Mouse (Mus musculus) MEL (cell line): ENCODE measurements around the gene Osgepl1. TPM values are rescaled to one million over a fixed set of nuclear protein-coding genes. Genes with fewer than 3 reads are reported as not detected.
"Not testable (repeated sequence)": the region's sequence is repeated elsewhere in the genome, so short reads cannot be mapped to it uniquely, and the experiment has no call there.

Experiments used
- DNase-seq: peaks from one replicate; pipeline ENCODE4 v3.0.0; 2011; ENCODE audit warnings: low read depth, low spot score
- H3K27ac ChIP-seq: 2 replicates; pipeline ENCODE4 v1.5.1; 2012; ENCODE audit warnings: low read depth, mild to moderate bottlenecking, control low read depth, low read length, moderate library complexity; ENCODE audit not compliant: control insufficient read depth
- H3K27me3 ChIP-seq, 2 experiments: fragments of 150-350 bp in 1 of 2; sonication (generic) in 1 of 2; 2 replicates each; pipeline ENCODE4 v1.6.1; 2012; ENCODE audit warnings: low read length in 2 of 2, mild to moderate bottlenecking in 2 of 2, improper control_type of control experiment in 1 of 2, moderate library complexity in 1 of 2; ENCODE audit not compliant: insufficient read depth in 2 of 2, control insufficient read depth in 1 of 2
- H3K36me3 ChIP-seq, 2 experiments: 2 replicates each; pipeline ENCODE4 v1.6.1; 2012 to 2014; ENCODE audit warnings: low read length in 2 of 2, improper control_type of control experiment in 1 of 2, inconsistent platforms in 1 of 2, mild to moderate bottlenecking in 1 of 2; ENCODE audit not compliant: insufficient read depth in 2 of 2, control insufficient read depth in 1 of 2
- H3K4me1 ChIP-seq, 2 experiments: fragments of 150-350 bp in 1 of 2; sonication (generic) in 1 of 2; 2 replicates each; pipeline ENCODE4 v1.6.1; 2012; ENCODE audit warnings: low read length in 2 of 2, improper control_type of control experiment in 1 of 2, mild to moderate bottlenecking in 1 of 2; ENCODE audit not compliant: insufficient read depth in 2 of 2, control insufficient read depth in 1 of 2
- H3K4me3 ChIP-seq, 2 experiments: fragments of 150-350 bp in 1 of 2; sonication (generic) in 1 of 2; 2 replicates each; pipeline ENCODE4 v1.5.1; 2012; ENCODE audit warnings: low read depth in 2 of 2, low read length in 2 of 2, mild to moderate bottlenecking in 2 of 2, moderate library complexity in 2 of 2, control low read depth in 1 of 2, improper control_type of control experiment in 1 of 2; ENCODE audit not compliant: control insufficient read depth in 1 of 2, insufficient read depth in 1 of 2
- H3K79me2 ChIP-seq: 2 replicates; pipeline ENCODE4 v1.6.1; 2012; ENCODE audit warnings: mild to moderate bottlenecking, low read length, moderate library complexity; ENCODE audit not compliant: control insufficient read depth, poor library complexity, insufficient read depth
- H3K9ac ChIP-seq: 2 replicates; pipeline ENCODE4 v1.6.1; 2012; ENCODE audit warnings: low read depth, mild to moderate bottlenecking, control low read depth, low read length, moderate library complexity; ENCODE audit not compliant: control insufficient read depth, poor library complexity, severe bottlenecking
- H3K9me3 ChIP-seq: fragments of 150-350 bp; sonication (generic); replicated peaks from 2 replicates; pipeline ENCODE4 v1.6.1; 2012; ENCODE audit warnings: mild to moderate bottlenecking, low read length, improper control_type of control experiment, moderate library complexity; ENCODE audit not compliant: insufficient read depth
- CHD1 ChIP-seq: IDR thresholded peaks from 2 replicates; pipeline ENCODE4 v1.6.1; 2012; ENCODE audit warnings: low read depth, mild to moderate bottlenecking, inconsistent platforms, low read length, improper control_type of control experiment
- E2F4 ChIP-seq: IDR thresholded peaks from 2 replicates; pipeline ENCODE4 v1.6.1; 2011; ENCODE audit warnings: low read depth, low read length, improper control_type of control experiment, borderline replicate concordance
- ELF1 ChIP-seq: IDR thresholded peaks from 2 replicates; pipeline ENCODE4 v1.6.1; 2014; ENCODE audit warnings: low read depth, mild to moderate bottlenecking, inconsistent platforms, low read length, improper control_type of control experiment, moderate library complexity
- EP300 ChIP-seq, 2 experiments: IDR thresholded peaks; 2 replicates each; pipeline ENCODE4 v1.6.1; 2011; ENCODE audit warnings: improper control_type of control experiment in 2 of 2, low read length in 2 of 2, low read depth in 1 of 2, mild to moderate bottlenecking in 1 of 2
- HCFC1 ChIP-seq: IDR thresholded peaks from 2 replicates; pipeline ENCODE4 v1.6.1; 2012; ENCODE audit warnings: low read depth, mild to moderate bottlenecking, inconsistent platforms, low read length, improper control_type of control experiment, moderate library complexity
- JUND ChIP-seq: IDR thresholded peaks from 2 replicates; pipeline ENCODE4 v1.6.1; 2011; ENCODE audit warnings: low read depth, mild to moderate bottlenecking, improper control_type of control experiment, low read length
- KAT2A ChIP-seq: conservative IDR thresholded peaks from 2 replicates; pipeline ENCODE4 v1.6.1; 2012; ENCODE audit warnings: low read depth, low read length, improper control_type of control experiment, inconsistent platforms
- MEF2A ChIP-seq: IDR thresholded peaks from 2 replicates; pipeline ENCODE4 v1.6.1; 2014; ENCODE audit warnings: low read depth, mild to moderate bottlenecking, inconsistent platforms, low read length, improper control_type of control experiment; ENCODE audit not compliant: poor library complexity, insufficient replicate concordance, severe bottlenecking; ENCODE audit errors: extremely low read depth
- MXI1 ChIP-seq: IDR thresholded peaks from 2 replicates; pipeline ENCODE4 v1.6.1; 2011; ENCODE audit warnings: mild to moderate bottlenecking, low read depth, low read length, improper control_type of control experiment
- MYC ChIP-seq: IDR thresholded peaks from 2 replicates; pipeline ENCODE4 v1.6.1; 2011; ENCODE audit warnings: low read depth, mild to moderate bottlenecking, low read length, improper control_type of control experiment, moderate library complexity
- NELFE ChIP-seq: IDR thresholded peaks from 2 replicates; pipeline ENCODE4 v1.6.1; 2011; ENCODE audit warnings: low read depth, low read length, improper control_type of control experiment
- POLR2AphosphoS2 ChIP-seq: IDR thresholded peaks from 2 replicates; pipeline ENCODE4 v1.6.1; 2011; ENCODE audit warnings: low read length, improper control_type of control experiment
- RCOR1 ChIP-seq: IDR thresholded peaks from 2 replicates; pipeline ENCODE4 v1.6.1; 2012; ENCODE audit warnings: low read depth, mild to moderate bottlenecking, inconsistent platforms, low read length, improper control_type of control experiment
- SIN3A ChIP-seq: IDR thresholded peaks from 2 replicates; pipeline ENCODE4 v1.6.1; 2012; ENCODE audit warnings: low read length, improper control_type of control experiment, inconsistent platforms
- SMC3 ChIP-seq: IDR thresholded peaks from 2 replicates; pipeline ENCODE4 v1.6.1; 2011; ENCODE audit warnings: low read depth, low read length, improper control_type of control experiment
- TAL1 ChIP-seq: IDR thresholded peaks from 2 replicates; pipeline ENCODE4 v1.6.1; 2012; ENCODE audit warnings: mild to moderate bottlenecking, inconsistent platforms, low read length, moderate library complexity, mixed read lengths
- TBP ChIP-seq: IDR thresholded peaks from 2 replicates; pipeline ENCODE4 v1.8.0; 2011; ENCODE audit warnings: low read depth, low read length, improper control_type of control experiment
- UBTF ChIP-seq: IDR thresholded peaks from 2 replicates; pipeline ENCODE4 v1.6.1; 2012; ENCODE audit warnings: low read depth, mild to moderate bottlenecking, inconsistent platforms, low read length, improper control_type of control experiment, moderate library complexity, borderline replicate concordance; ENCODE audit not compliant: insufficient read depth
- USF1 ChIP-seq: IDR thresholded peaks from 2 replicates; pipeline ENCODE4 v1.6.1; 2014; ENCODE audit warnings: low read depth, mild to moderate bottlenecking, inconsistent platforms, low read length, improper control_type of control experiment, moderate library complexity
- USF2 ChIP-seq, 2 experiments: IDR thresholded peaks; 2 replicates each; pipeline ENCODE4 v1.6.1; 2011 to 2012; ENCODE audit warnings: improper control_type of control experiment in 2 of 2, low read length in 2 of 2, borderline replicate concordance in 1 of 2, inconsistent platforms in 1 of 2, low read depth in 1 of 2, mild to moderate bottlenecking in 1 of 2; ENCODE audit not compliant: insufficient read depth in 1 of 2
- ZC3H11A ChIP-seq: IDR thresholded peaks from 2 replicates; pipeline ENCODE4 v1.6.1; 2012; ENCODE audit warnings: low read depth, mild to moderate bottlenecking, inconsistent platforms, low read length, improper control_type of control experiment
- ZKSCAN1 ChIP-seq: IDR thresholded peaks from 2 replicates; pipeline ENCODE4 v1.6.1; 2012; ENCODE audit warnings: low read depth, mild to moderate bottlenecking, inconsistent platforms, low read length, improper control_type of control experiment, moderate library complexity
- ZMIZ1 ChIP-seq: IDR thresholded peaks from 2 replicates; pipeline ENCODE4 v1.6.1; 2012; ENCODE audit warnings: low read depth, mild to moderate bottlenecking, inconsistent platforms, low read length, improper control_type of control experiment, moderate library complexity
- polyA plus RNA-seq, 2 experiments: library from polyadenylated mRNA; stranded (reverse) in 1 of 2; unstranded in 1 of 2; fragments of >175 nt in 1 of 2; fragments of >200 nt in 1 of 2; gene quantifications; 2 replicates each; pipeline versions ENCODE4 v1.2.1 to v1.2.4; 2012; ENCODE audit warnings: low replicate concordance in 2 of 2, low read depth in 1 of 2; ENCODE audit not compliant: insufficient read length in 2 of 2, insufficient read depth in 1 of 2, missing spikeins in 1 of 2
- total RNA-seq: library from RNA; depleted of rRNA; stranded (reverse); fragments of 300-350 nt; gene quantifications from 2 replicates; pipeline ENCODE4 v1.2.3, GENCODE M21; 2012

The Osgepl1 gene
- total and polyA plus RNA-seq, 3 experiments = 14.1 to 14.5 TPM; not detected in 1

DNA sequence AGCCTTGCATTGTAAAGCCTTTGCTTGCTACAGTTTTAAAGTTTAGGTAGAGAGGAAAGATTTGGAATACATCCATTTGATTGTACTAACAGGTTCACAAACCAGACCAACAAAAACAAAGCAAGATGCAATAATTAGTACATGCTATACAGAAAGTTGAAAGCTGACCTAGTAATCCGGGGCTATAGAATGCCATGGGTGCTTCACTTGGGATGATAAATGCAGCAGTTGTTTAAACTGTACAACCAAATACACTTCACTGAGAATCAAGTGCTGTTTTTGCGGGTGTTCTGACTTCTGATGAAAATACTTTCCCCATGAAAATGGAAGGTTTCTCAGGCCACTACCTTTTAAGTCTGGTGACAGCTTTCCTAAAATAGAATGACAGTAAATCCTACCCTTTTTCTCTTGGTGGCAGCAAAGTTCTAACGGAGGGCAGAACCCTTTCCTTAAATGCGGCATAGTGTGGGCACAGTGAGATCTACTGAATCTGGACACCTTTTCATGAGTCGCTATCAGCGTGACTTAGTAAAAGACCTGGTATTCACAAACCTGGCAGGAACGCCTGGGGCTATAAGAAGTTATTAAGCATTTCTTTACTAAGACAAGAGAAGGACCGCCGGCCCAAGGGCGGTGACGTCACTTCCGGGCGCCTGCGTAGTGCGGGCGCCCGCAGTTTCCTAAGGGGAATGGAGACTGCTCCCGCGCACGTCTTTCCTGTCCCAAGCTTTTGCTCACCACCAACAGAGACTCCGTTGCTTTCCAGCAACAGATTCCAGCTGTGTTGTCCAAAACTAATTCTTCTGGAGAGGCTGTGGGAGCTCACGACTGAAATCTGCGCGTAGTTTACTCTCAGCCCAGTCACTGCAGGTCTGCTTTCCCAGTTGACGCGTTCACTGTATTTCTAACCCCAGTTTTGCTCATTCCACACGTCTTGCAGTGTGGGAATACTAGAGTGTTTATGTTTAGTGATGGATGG is at the start of gene Osgepl1 (continued):
- TF ChIP-seq NELFE = peak; percentile 89
- TF ChIP-seq HCFC1 = peak; percentile 74
- no peak for TF ChIP-seq UBTF
- TF ChIP-seq TAL1 = no peak
- peak; percentile 63; the same call in 1 of the 2 replicates for TF ChIP-seq MXI1
- TF ChIP-seq, all 39 proteins: peak for 13

DNA sequence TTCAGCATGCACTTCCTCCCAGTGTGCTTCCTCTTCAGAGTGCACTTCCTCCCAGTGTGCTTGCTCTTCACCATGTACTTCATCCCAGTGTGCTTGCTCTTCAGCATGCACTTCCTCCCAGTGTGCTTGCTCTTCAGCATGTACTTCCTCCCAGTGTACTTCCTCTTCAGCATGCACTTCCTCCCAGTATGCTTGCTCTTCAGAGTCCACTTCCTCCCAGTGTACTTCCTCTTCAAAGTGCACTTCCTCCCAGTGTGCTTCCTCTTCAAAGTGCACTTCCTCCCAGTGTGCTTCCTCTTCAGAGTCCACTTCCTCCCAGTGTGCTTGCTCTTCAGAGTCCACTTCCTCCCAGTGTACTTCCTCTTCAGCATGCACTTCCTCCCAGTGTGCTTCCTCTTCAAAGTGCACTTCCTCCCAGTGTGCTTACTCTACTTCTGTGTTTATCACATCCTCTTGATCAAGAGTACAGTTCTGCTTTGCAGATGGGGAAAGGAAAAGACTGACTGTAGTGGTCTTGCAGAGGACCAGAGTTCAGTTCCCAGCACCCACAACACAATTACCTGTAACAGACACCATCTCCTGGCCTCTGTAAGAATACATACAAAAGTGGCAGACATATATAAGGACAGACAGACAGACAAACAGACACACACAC is 48.3 kb upstream of the Osgepl1 start:
- H3K36me3 ChIP-seq, H3K4me1 ChIP-seq, H3K27me3 ChIP-seq, H3K27ac ChIP-seq: not testable (repeated sequence)
- TF ChIP-seq EP300 (IDR thresholded peaks at IDR 0.05; ENCODE audit: low read depth in 1 of 2, low read length in 2 of 2) = 0 out of 4 replicates have a peak, but pooled peaks of 1 of the 2 experiments have one; percentile 16
- TF ChIP-seq, all 39 proteins: peak for 1; not testable (repeated sequence) for 38
- H3K9me3 ChIP-seq, H3K79me2 ChIP-seq, H3K4me3 ChIP-seq, H3K9ac ChIP-seq: not testable (repeated sequence)
- peak; percentile 16 for DNase-seq

DNA sequence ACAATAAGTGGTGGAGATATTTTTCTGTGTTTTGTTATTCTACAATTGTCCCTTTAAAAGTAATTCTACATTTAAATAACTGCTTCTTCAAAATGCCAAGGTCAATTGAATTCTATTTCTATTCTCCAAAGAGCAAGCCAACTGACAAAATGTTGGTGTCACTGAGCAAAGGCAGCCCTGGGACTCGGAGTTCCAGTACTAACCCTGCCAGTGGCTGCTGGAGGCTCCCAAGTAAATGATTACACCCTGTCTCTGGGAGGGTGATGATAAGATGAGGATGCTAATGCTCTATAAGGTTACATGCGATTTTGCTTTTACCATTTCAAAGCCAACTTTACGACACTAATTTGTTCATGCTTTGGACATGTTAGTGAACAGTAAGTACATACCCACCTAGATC is 43.5 kb upstream of the Osgepl1 start:
- Histone ChIP-seq H3K9me3 (no peaks in the 10 kb centered on the region), H3K27ac (no peak overlapping the region), H3K4me1 (no peaks in the 10 kb centered on the region), H3K36me3 (peaks cover 0 to 7% of the 10 kb centered on the region in 2 experiments; a peak in 1 of 4 replicates), H3K27me3 (no peaks in the 10 kb centered on the region), H3K9ac (no peak overlapping the region)
- TF ChIP-seq RCOR1 (no peak), TBP (no peak), MYC (no peak), ELF1 (no peak), CHD1 (no peak), SMC3 (no peak), KAT2A (no peak), ZKSCAN1 (no peak), JUND (no peak), ZC3H11A (no peak), MXI1 (no peak), MEF2A (no peak), USF1 (no peak), SIN3A (no peak), UBTF (no peak), TAL1 (no peak), POLR2AphosphoS2 (no peak), ZMIZ1 (no peak), E2F4 (no peak), USF2 (IDR thresholded peaks at IDR 0.05; ENCODE audit: borderline replicate concordance in 1 of 2, insufficient read depth in 1 of 2, low read depth in 1 of 2, low read length in 2 of 2) (no peak)
- TF ChIP-seq, all 39 proteins: peak for 0
- no peak overlapping the region for H3K4me3 ChIP-seq
- DNase-seq = no peak
- no peaks in the 10 kb centered on the region; the same call in 1 of the 2 replicates for H3K79me2 ChIP-seq
